Mouse (Mus musculus): ENCODE data around the gene Adi1. TPM values are rescaled to one million over a fixed set of nuclear protein-coding genes. Genes with fewer than 3 reads are reported as not detected.
A peak's percentile ranks its signal among the peaks of the same experiment; 100 is the strongest.

The Adi1 gene
- 22.0 and 30.6 TPM in 2 replicates for polyA plus RNA-seq (2011; ENCODE audit: insufficient read length, low read depth, missing spikeins)

GRCm38 (mm10) chr12:28675121-28675924, at the start of gene Adi1:
Gene Adi1, plus strand, starts transcription at chr12:28675231.
- H3K4me1 ChIP-seq (ENCODE audit: control insufficient read depth, insufficient read depth, low read length), result peaks cover 3% of the 10 kb centered on the region; the same call in 1 of the 2 replicates
- H3K4me3 ChIP-seq (ENCODE audit: insufficient read depth, low read length), result peak within 1 kb of the TSS; percentile 49
- no peak for TF ChIP-seq CTCF (IDR thresholded peaks at IDR 0.05; ENCODE audit: borderline replicate concordance, insufficient read depth, low read length)
- peak; percentile 72 for TF ChIP-seq POLR2A (IDR thresholded peaks at IDR 0.05; ENCODE audit: low read depth, low read length)
- peak within 1 kb of the TSS; percentile 64 for H3K27ac ChIP-seq (ENCODE audit: insufficient read depth, low read length)

- Histone ChIP-seq H3K4me3 (ENCODE audit: insufficient read depth, low read length) (no peak overlapping the region), H3K27ac (ENCODE audit: insufficient read depth, low read length) (no peak overlapping the region), H3K4me1 (ENCODE audit: control insufficient read depth, insufficient read depth, low read length) (no peaks in the 10 kb centered on the region)
- TF ChIP-seq CTCF (IDR thresholded peaks at IDR 0.05; ENCODE audit: borderline replicate concordance, insufficient read depth, low read length), result no peak
- TF ChIP-seq POLR2A (IDR thresholded peaks at IDR 0.05; ENCODE audit: low read depth, low read length), result no peak
Observed at GRCm38 (mm10) chr12:28625407-28625806, 49.6 kb upstream of the Adi1 start.

GRCm38 (mm10) chr12:28627092-28627491, 47.9 kb upstream of the Adi1 start:
- Histone ChIP-seq H3K4me1 (ENCODE audit: control insufficient read depth, insufficient read depth, low read length) (no peaks in the 10 kb centered on the region), H3K27ac (ENCODE audit: insufficient read depth, low read length) (no peak overlapping the region), H3K4me3 (ENCODE audit: insufficient read depth, low read length) (no peak overlapping the region)
- no peak for TF ChIP-seq CTCF (IDR thresholded peaks at IDR 0.05; ENCODE audit: borderline replicate concordance, insufficient read depth, low read length)
- no peak; the same call in 1 of the 2 replicates for TF ChIP-seq POLR2A (IDR thresholded peaks at IDR 0.05; ENCODE audit: low read depth, low read length)

- H3K4me1 ChIP-seq (ENCODE audit: control insufficient read depth, insufficient read depth, low read length), result peaks cover 3% of the 10 kb centered on the region; the same call in 1 of the 2 replicates
- no peak overlapping the region for H3K4me3 ChIP-seq (ENCODE audit: insufficient read depth, low read length)
- no peak for TF ChIP-seq POLR2A (IDR thresholded peaks at IDR 0.05; ENCODE audit: low read depth, low read length)
- no peak for TF ChIP-seq CTCF (IDR thresholded peaks at IDR 0.05; ENCODE audit: borderline replicate concordance, insufficient read depth, low read length)
- H3K27ac ChIP-seq (ENCODE audit: insufficient read depth, low read length), result no peak overlapping the region
Observed at GRCm38 (mm10) chr12:28628436-28628835, 46.6 kb upstream of the Adi1 start.

- Histone ChIP-seq H3K4me1 (ENCODE audit: control insufficient read depth, insufficient read depth, low read length) (peaks cover 3% of the 10 kb centered on the region; the same call in 1 of the 2 replicates), H3K27ac (ENCODE audit: insufficient read depth, low read length) (no peak overlapping the region), H3K4me3 (ENCODE audit: insufficient read depth, low read length) (peak overlapping the region; percentile 98)
- TF ChIP-seq CTCF (IDR thresholded peaks at IDR 0.05; ENCODE audit: borderline replicate concordance, insufficient read depth, low read length), result no peak
- no peak for TF ChIP-seq POLR2A (IDR thresholded peaks at IDR 0.05; ENCODE audit: low read depth, low read length)
Observed at GRCm38 (mm10) chr12:28635058-28635534, 39.9 kb upstream of the Adi1 start.

- TF ChIP-seq CTCF (IDR thresholded peaks at IDR 0.05; ENCODE audit: borderline replicate concordance, insufficient read depth, low read length), result no peak
- TF ChIP-seq POLR2A (IDR thresholded peaks at IDR 0.05; ENCODE audit: low read depth, low read length), result peak; percentile 92
- H3K4me1 ChIP-seq (ENCODE audit: control insufficient read depth, insufficient read depth, low read length), result peaks cover 3% of the 10 kb centered on the region; the same call in 1 of the 2 replicates
- H3K27ac ChIP-seq (ENCODE audit: insufficient read depth, low read length), result peak within 1 kb of the TSS; percentile 24; the same call in 1 of the 2 replicates
- peak within 1 kb of the TSS; percentile 98 for H3K4me3 ChIP-seq (ENCODE audit: insufficient read depth, low read length)
Observed at GRCm38 (mm10) chr12:28635535-28636476, 39.2 kb upstream of the Adi1 start, which contains the start of gene Rps7. Gene Rps7, minus strand, starts transcription at chr12:28635953.

- H3K4me1 ChIP-seq (ENCODE audit: control insufficient read depth, insufficient read depth, low read length), result peaks cover 3% of the 10 kb centered on the region; the same call in 1 of the 2 replicates
- no peak overlapping the region for H3K27ac ChIP-seq (ENCODE audit: insufficient read depth, low read length)
- TF ChIP-seq POLR2A (IDR thresholded peaks at IDR 0.05; ENCODE audit: low read depth, low read length) (no peak), CTCF (IDR thresholded peaks at IDR 0.05; ENCODE audit: borderline replicate concordance, insufficient read depth, low read length) (no peak)
- H3K4me3 ChIP-seq (ENCODE audit: insufficient read depth, low read length), result peak overlapping the region; percentile 54
Observed at GRCm38 (mm10) chr12:28636543-28636942, 38.5 kb upstream of the Adi1 start.

- Histone ChIP-seq H3K27ac (ENCODE audit: insufficient read depth, low read length) (no peak overlapping the region), H3K4me3 (ENCODE audit: insufficient read depth, low read length) (no peak overlapping the region), H3K4me1 (ENCODE audit: control insufficient read depth, insufficient read depth, low read length) (no peaks in the 10 kb centered on the region)
- no peak for TF ChIP-seq CTCF (IDR thresholded peaks at IDR 0.05; ENCODE audit: borderline replicate concordance, insufficient read depth, low read length)
- TF ChIP-seq POLR2A (IDR thresholded peaks at IDR 0.05; ENCODE audit: low read depth, low read length), result no peak
Observed at GRCm38 (mm10) chr12:28638778-28639177, 36.3 kb upstream of the Adi1 start.

Measured in embryonic fibroblast, embryonic 13.5 days (primary cell).